Mouse (Mus musculus): Measurements from ENCODE around the gene Cd209c. TPM values are rescaled to one million over a fixed set of nuclear protein-coding genes. Genes with fewer than 3 reads are reported as not detected.
A peak's percentile ranks its signal among the peaks of the same experiment; 100 is the strongest.

Cd209c gene
- polyA plus RNA-seq (2014; fragmentation: Nextera tagmentation; extraction: Ambion mirVana), result 0.40 and 0.56 TPM in 2 replicates

GRCm38 (mm10) chr8:3954646-3955045, at the start of gene Cd209c:
Gene Cd209c, minus strand, starts transcription at chr8:3954746.
- DNase-seq (ENCODE audit: low spot score, missing footprints), result no peak
- Histone ChIP-seq H3K4me2 (no peak within 1 kb of the TSS), H3K27me3 (ENCODE audit: control insufficient read depth, insufficient read depth, low read length) (no peaks in the 10 kb centered on the region), H3K4me3 (ENCODE audit: low read depth, low read length) (no peak within 1 kb of the TSS), H3K9ac (ENCODE audit: low read length) (no peak within 1 kb of the TSS), H3K4me1 (ENCODE audit: control insufficient read depth, insufficient read depth, low read length) (no peaks in the 10 kb centered on the region), H3K9me3 (ENCODE audit: control insufficient read depth, low read length) (peaks cover 6% of the 10 kb centered on the region; the same call in 1 of the 2 replicates), H3K27ac (ENCODE audit: low read depth, low read length) (no peak within 1 kb of the TSS), H3K36me3 (ENCODE audit: control insufficient read depth, insufficient read depth, low read length) (no peaks in the 10 kb centered on the region)
- ATAC-seq (ENCODE audit: low FRiP score), result no peak
- 94% methylated on average over 1 of the region's 1 CpGs for WGBS

GRCm38 (mm10) chr8:3994219-3994618, 39.7 kb upstream of the Cd209c start:
- WGBS, result 34% methylated on average over 42 of the region's 42 CpGs
- H3K4me1 ChIP-seq (ENCODE audit: control insufficient read depth, insufficient read depth, low read length), result no peaks in the 10 kb centered on the region
- ATAC-seq (ENCODE audit: low FRiP score) (no peak), DNase-seq (ENCODE audit: low spot score, missing footprints) (no peak)
- peak overlapping the region; percentile 17; the same call in 1 of the 2 replicates for H3K4me2 ChIP-seq
- H3K9me3 ChIP-seq (ENCODE audit: control insufficient read depth, low read length), result peaks cover 5% of the 10 kb centered on the region; the same call in 1 of the 2 replicates
- H3K4me3 ChIP-seq (ENCODE audit: low read depth, low read length), result no peak overlapping the region
- H3K9ac ChIP-seq (ENCODE audit: low read length), result no peak overlapping the region
- no peak overlapping the region for H3K27ac ChIP-seq (ENCODE audit: low read depth, low read length)
- H3K36me3 ChIP-seq (ENCODE audit: control insufficient read depth, insufficient read depth, low read length), result no peaks in the 10 kb centered on the region
- H3K27me3 ChIP-seq (ENCODE audit: control insufficient read depth, insufficient read depth, low read length), result no peaks in the 10 kb centered on the region

GRCm38 (mm10) chr8:3956037-3956436, 1.5 kb upstream of the Cd209c start:
- H3K27ac ChIP-seq (ENCODE audit: low read depth, low read length), result no peak overlapping the region
- H3K27me3 ChIP-seq (ENCODE audit: control insufficient read depth, insufficient read depth, low read length), result no peaks in the 10 kb centered on the region
- DNase-seq (ENCODE audit: low spot score, missing footprints) (no peak), ATAC-seq (ENCODE audit: low FRiP score) (no peak)
- H3K36me3 ChIP-seq (ENCODE audit: control insufficient read depth, insufficient read depth, low read length), result no peaks in the 10 kb centered on the region
- no peak overlapping the region for H3K4me3 ChIP-seq (ENCODE audit: low read depth, low read length)
- peaks cover 6% of the 10 kb centered on the region; the same call in 1 of the 2 replicates for H3K9me3 ChIP-seq (ENCODE audit: control insufficient read depth, low read length)
- no peak overlapping the region for H3K9ac ChIP-seq (ENCODE audit: low read length)
- no peak overlapping the region for H3K4me2 ChIP-seq
- no peaks in the 10 kb centered on the region for H3K4me1 ChIP-seq (ENCODE audit: control insufficient read depth, insufficient read depth, low read length)
- WGBS, result 90% methylated on average over 1 of the region's 1 CpGs

GRCm38 (mm10) chr8:3940023-3940422, 14.5 kb downstream of the Cd209c start:
- no peak overlapping the region for H3K4me3 ChIP-seq (ENCODE audit: low read depth, low read length)
- no peaks in the 10 kb centered on the region for H3K4me1 ChIP-seq (ENCODE audit: control insufficient read depth, insufficient read depth, low read length)
- DNase-seq (ENCODE audit: low spot score, missing footprints) (no peak), ATAC-seq (ENCODE audit: low FRiP score) (no peak)
- no peaks in the 10 kb centered on the region for H3K36me3 ChIP-seq (ENCODE audit: control insufficient read depth, insufficient read depth, low read length)
- no peak overlapping the region for H3K27ac ChIP-seq (ENCODE audit: low read depth, low read length)
- H3K4me2 ChIP-seq, result no peak overlapping the region
- peaks cover 13% of the 10 kb centered on the region; the same call in 1 of the 2 replicates for H3K9me3 ChIP-seq (ENCODE audit: control insufficient read depth, low read length)
- H3K27me3 ChIP-seq (ENCODE audit: control insufficient read depth, insufficient read depth, low read length), result no peaks in the 10 kb centered on the region
- H3K9ac ChIP-seq (ENCODE audit: low read length), result no peak overlapping the region
- 92% methylated on average over 3 of the region's 3 CpGs for WGBS

GRCm38 (mm10) chr8:3926744-3927143, 27.8 kb downstream of the Cd209c start, which contains the start of gene Cd209b:
Gene Cd209b, minus strand, starts transcription at chr8:3926844.
- no peaks in the 10 kb centered on the region for H3K4me1 ChIP-seq (ENCODE audit: control insufficient read depth, insufficient read depth, low read length)
- no peak within 1 kb of the TSS for H3K27ac ChIP-seq (ENCODE audit: low read depth, low read length)
- no peak for DNase-seq (ENCODE audit: low spot score, missing footprints)
- no peaks in the 10 kb centered on the region for H3K36me3 ChIP-seq (ENCODE audit: control insufficient read depth, insufficient read depth, low read length)
- ATAC-seq (ENCODE audit: low FRiP score), result no peak
- H3K9me3 ChIP-seq (ENCODE audit: control insufficient read depth, low read length), result peaks cover 21% of the 10 kb centered on the region
- no peak within 1 kb of the TSS for H3K9ac ChIP-seq (ENCODE audit: low read length)
- 90% methylated on average over 3 of the region's 3 CpGs for WGBS
- H3K4me3 ChIP-seq (ENCODE audit: low read depth, low read length), result no peak within 1 kb of the TSS
- no peak within 1 kb of the TSS for H3K4me2 ChIP-seq
- H3K27me3 ChIP-seq (ENCODE audit: control insufficient read depth, insufficient read depth, low read length), result no peaks in the 10 kb centered on the region

Other genes starting within 250 kb of the Cd209c start
- not detected in 2 replicates for gene Clec4g, start 234.1 kb downstream of the Cd209c start, polyA plus RNA-seq (2014; fragmentation: Nextera tagmentation; extraction: Ambion mirVana)
- not detected in 2 replicates for gene Cd209a, start 205.8 kb downstream of the Cd209c start, polyA plus RNA-seq (2014; fragmentation: Nextera tagmentation; extraction: Ambion mirVana)
- gene Cd209e, start 100.4 kb downstream of the Cd209c start, polyA plus RNA-seq (2014; fragmentation: Nextera tagmentation; extraction: Ambion mirVana), result not detected in 2 replicates
- gene Cd209d, start 76.2 kb downstream of the Cd209c start, polyA plus RNA-seq (2014; fragmentation: Nextera tagmentation; extraction: Ambion mirVana), result not detected in 2 replicates
- gene Cd209b, start 27.9 kb downstream of the Cd209c start, polyA plus RNA-seq (2014; fragmentation: Nextera tagmentation; extraction: Ambion mirVana), result not detected in 2 replicates
- gene Cd209f, start 151.1 kb upstream of the Cd209c start, polyA plus RNA-seq (2014; fragmentation: Nextera tagmentation; extraction: Ambion mirVana), result not detected in 2 replicates
- not detected in 2 replicates for gene Cd209g, start 179.4 kb upstream of the Cd209c start, polyA plus RNA-seq (2014; fragmentation: Nextera tagmentation; extraction: Ambion mirVana)
- gene Evi5l, start 211.8 kb upstream of the Cd209c start, polyA plus RNA-seq (2014; fragmentation: Nextera tagmentation; extraction: Ambion mirVana), result 23.1 and 24.8 TPM in 2 replicates

Data from midbrain, embryonic 11.5 days (tissue).